Mouse (Mus musculus) T-helper 1 cell (primary cell): Measurements from ENCODE around the gene Tmem221.

Source experiments
- in situ Hi-C: fragments of 300-600 bp; cut with MboI, MseI; formaldehyde crosslinking; loops from one replicate; pipeline ENCODE4 v1.15.1; 2025; ENCODE audit warnings: high pct_unique_total_duplicates

Tmem221 gene

DNA sequence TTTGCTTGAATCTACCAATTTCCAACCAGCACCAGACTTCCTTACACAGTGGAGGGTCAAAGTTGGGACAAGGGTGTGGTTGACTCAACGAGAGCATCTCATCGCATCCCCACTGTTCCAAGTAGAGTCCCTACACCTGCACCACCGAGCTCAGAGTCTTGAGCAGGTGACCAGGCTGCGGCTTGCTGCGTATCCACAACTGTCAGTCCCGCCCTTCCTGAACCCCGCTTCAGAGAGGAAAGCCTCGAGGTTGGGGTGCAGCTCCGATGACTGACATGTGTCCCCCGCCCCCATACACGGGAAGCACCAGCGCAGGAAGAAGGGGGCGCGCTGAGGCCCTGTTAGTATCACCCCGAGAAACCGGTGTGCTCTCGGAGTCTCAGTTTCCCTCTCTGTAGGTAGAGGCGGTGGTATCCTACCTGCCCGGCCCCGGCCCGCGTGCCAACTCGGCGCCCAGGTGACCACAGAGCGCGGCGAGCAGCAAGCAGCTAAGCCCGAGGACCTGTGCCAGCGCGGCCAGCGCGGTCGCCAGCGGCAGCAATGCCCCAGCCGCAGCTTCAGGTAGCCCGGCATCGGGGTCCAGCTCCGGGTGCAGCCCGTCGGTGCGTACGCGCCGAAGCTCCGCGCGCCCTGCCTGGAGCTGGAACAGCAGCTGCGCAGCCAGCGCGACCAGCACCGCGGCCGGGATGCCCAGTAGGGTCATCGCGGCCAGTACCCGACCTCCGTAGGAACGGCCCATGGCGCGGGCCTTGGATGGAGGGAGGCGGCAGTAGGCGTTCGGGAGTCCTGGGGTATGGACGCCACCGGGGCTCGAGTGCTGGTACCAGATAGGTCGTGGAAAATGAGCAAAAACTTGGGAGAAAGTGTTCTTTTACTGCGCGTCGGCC lies at the start of gene Tmem221:
TSS of gene Tmem221 (minus strand) at position 801 of the 887 bp plus-strand sequence.
- in situ Hi-C loops: no loop called here

DNA sequence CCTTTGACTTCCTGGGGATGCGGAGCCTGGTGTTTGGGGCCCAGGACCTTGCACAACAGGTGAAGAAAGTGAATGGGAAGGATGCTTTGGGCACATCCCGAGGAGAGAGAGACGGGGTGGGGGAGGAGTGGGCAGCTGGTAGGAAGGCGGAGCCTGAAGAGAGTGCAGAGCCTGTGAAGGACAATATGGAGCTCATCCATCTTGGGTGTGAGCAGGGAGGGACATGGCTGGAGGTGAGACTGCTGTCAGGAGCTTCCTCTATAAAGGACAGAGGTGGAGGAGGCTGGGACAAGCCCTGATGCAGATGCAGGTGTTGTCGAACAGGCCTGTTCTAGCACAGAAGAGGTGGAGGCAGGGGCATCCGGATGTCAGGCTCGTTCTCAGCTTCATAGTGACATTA lies 45.4 kb upstream of the Tmem221 start:
- in situ Hi-C loops: loop anchor here (5.0 to 25.0 kb wide), 2 partner anchors 42 to 1758 kb away; partner anchors contain the start of gene Large1

DNA sequence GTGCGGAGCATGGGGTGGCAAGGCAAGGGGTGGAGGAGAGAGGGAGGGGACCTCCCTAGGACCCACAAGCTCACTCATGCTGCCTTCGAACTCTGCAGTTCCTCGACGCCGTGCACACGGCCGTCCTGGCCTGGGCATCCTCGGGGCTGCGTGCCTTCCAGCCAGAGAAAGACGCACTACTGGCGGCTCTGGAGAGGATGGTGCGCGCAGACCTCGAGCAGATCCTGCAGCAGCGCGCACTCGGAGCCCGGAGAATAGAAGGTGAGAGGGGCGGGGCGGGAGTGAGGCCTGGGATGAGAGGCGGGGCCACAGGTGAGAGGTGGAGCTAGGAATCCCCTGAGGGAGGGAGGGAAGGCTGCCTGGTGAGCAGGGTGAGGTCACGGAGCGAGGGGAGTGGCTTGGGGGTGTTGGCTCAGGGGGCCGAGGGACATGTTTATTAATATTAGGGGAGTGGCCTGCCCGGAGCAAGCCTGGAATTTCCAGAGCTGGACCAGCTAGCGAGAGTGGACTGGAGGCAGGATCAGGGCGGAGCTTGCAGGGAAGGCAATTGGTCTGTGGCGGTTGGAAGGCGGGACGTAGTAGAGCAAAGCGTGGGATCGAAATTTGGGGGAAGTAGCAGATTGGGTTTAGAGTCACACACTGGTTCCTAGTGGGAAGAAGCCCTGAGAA lies 44.1 kb upstream of the Tmem221 start:
- in situ Hi-C loops: loop anchor here (5.0 to 25.0 kb wide), 2 partner anchors 40 to 1760 kb away; partner anchors contain the start of gene Large1

DNA sequence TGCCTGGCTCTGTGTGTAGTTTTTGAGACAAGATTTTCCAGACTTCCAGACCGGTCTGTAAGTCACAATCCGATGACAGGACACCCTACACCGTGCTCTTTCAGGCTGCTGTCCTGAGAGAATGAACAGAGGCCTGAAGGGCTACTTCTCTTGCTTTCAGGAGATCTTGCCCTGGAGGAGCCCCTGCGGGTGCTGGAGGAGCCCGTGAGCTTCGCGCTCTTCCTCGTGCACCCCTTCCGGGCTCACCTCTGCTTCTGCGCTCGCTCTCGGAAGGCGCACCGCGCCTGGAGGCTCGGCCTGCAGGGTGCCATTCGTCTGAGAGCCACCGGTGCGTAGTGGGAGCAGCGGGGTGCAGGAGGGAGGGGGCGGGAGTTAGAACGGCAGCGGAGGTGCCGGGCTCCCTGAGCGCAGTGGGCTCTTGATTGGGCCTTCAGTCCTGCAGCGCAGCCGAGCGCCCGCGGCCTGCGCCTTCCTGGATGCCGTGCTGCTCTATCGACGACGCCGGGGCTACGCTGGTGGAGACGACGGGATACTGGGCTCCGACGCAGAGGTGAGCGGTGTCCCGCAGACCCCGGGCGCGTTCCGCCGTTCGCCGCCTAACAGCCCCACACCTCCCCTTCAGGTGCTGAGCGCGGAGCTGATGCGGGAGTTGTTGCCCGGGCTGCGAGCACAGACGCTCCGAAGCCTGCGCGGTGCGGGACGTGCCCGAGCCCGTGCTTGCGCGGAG lies 43.4 kb upstream of the Tmem221 start:
- in situ Hi-C loops: loop anchor here (5.0 to 25.0 kb wide), 2 partner anchors 40 to 1760 kb away; partner anchors contain the start of gene Large1

DNA sequence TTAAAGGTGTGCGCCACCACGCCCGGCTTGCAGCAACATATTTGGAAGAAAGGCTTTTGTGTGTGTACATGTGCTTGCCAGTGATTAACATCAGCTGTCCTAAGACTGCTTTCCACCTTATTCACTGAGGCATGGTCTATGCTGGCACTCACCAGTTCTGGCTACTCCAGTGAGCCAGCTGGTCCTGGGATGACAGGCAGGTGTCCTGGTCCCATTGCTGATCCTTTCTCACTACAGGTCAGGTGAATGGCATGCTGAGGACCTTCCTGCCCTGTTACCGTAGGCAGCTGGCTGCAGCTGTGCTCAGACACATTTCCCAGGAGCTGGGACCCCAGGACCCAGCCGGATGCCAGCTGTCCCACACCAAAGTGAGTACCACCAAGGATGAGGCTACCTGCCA lies 40.2 kb upstream of the Tmem221 start:
- in situ Hi-C loops: no loop called here

DNA sequence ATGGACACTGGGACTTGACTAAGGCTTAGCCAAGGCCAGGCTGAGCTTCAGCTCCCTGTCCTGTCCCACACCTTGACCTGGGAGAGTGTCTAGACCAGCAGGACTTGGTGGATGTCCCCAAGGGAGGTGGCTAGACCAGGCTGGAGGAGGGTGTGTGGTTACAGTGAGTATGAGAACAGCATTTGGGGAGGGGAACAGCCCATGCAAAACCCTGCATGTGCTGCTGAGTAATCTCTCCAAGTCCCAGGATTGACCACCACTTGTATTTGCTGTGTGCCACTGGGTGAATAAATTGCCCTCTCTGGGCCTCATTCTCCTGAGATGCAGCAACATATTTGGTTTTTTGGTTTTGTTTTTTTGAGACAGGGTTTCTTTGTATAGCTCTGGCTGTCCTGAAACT lies 39.7 kb upstream of the Tmem221 start:
- in situ Hi-C loops: no loop called here

DNA sequence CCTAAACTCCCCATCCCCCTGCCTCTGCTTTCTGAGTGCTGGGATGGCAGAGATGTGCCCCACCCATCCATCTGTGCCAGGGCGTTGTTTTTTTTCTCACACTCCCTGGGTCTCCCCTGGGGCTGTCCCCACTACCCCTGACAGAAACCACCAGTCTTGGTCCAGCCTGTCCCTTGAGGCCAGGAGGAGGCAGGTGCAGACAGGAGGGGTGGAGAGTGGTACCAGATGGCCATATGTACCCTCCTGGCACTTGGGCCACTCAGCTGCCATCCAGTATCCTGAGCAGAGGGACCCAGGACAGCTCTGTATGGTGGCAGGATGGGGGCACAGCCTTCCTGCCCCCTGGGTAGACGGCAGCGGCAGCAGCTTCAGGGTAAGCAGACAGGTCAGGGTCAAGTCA lies 38.8 kb upstream of the Tmem221 start, which contains the start of gene Fam129c:
TSS of gene Fam129c (plus strand) at position 198 of the 400 bp plus-strand sequence.
- in situ Hi-C loops: no loop called here

DNA sequence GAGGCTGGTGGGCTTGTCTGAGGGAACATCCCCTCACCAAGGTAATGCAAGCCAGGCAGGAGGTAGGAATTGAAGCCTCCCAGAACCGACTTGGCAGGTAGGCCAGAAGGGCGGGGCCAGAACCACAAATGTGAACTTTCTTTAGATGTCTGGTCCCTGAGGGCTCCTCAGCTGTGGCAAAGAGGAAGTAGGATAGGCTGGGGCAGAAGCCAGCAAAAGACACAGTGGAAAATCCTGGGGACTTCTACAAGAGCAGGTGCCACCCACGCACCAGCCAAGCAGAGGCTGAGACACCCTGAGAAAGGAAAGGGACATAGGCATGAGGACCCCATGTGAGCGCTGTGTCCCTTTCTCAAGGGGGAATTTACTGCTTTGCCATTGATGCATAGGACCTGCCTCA lies 38.1 kb upstream of the Tmem221 start:
- in situ Hi-C loops: no loop called here

DNA sequence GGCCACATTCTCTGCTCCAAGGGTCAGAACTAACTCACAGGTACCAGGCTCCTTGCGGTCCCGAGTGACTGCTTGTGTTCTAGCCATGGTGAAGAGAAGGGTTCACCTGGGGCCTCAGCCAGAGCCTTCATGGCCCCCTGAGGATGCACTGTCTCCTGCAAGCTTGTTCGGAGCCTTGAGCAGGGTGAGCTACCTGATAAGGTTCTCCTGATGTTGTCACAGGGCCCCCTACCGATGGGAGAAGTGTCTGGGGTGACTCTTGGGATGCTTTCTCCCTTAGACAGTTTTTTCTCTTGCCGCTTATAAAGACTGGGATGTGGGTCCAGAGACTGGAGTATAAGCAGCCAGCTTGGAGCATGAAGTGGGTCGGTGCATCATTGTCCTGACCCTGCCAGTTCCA lies 37.7 kb upstream of the Tmem221 start:
- in situ Hi-C loops: no loop called here

DNA sequence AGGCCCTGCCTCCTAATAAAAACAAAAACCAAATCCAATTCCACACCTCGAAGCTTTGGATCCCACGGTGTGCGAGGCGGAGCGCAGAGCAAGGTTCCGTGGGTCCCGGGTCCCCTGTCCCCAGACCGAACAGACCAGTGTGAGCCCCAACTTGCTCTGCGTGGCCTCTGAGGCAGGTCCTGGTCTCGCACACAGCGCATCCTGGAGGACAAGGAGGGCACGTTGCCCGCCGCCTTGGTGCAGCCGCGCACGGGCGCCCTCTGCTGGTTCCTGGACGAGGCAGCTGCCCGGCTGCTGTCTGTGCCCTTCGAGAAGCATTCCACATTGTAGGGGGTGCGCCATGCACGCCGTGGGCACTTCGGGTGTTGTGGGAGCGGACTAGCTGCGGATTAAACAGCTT lies 37.2 kb upstream of the Tmem221 start:
- in situ Hi-C loops: no loop called here

DNA sequence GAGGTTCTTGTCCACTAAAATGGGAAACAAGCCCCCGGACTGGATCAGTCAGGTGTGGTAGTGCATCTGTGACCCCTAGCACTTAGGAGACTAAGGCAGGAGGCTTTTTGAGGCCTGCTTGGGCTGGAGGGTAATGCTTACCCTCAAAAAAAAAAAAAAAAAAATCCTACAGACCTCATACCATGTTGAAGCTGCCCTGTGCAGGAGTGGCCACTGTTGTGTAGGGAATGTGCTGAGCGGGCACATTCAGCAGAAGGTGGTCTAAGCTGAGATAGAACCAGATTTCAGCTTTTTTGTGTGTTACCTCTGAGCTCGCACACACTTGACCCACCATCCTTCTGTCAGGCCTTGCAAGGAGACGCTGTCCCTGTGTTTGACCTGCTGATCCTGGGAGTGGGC lies 35.7 kb upstream of the Tmem221 start:
- in situ Hi-C loops: no loop called here

DNA sequence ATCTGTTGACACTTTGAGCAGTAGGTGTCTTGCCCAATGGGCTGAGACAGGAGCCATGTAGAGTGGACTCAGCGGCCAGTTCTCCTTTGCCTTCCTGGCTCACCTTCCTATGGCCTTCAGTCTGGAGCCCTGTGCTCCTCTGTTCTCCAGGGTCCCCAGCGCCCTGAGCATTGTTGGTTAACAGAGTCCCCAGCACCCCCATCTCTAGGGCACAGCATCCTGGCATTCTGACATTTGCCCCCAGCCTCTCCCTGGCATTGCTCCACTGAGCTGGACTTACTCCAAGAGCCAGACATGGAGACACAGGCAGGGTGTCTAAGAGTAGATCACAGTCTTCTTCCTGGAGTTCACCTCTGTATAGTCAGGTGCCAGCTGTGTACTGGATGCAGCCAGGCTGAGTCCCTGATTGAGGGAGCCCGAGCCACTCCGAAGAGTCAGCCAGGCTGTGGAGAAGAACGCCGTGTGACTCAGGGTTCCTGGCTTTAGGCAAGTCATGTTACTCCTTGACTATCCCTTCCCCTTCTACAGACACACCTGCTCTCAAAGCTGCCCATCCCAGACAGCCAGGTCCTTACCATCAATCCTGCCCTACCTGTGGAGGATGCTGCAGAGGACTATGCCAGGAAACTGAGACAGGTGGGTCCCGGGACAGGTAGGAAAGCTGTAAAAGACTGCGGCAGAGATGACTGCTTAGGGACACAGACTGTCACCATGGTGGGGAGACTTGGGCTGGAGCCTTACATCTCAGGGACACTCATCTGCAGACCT lies 35.1 kb upstream of the Tmem221 start:
- in situ Hi-C loops: no loop called here

DNA sequence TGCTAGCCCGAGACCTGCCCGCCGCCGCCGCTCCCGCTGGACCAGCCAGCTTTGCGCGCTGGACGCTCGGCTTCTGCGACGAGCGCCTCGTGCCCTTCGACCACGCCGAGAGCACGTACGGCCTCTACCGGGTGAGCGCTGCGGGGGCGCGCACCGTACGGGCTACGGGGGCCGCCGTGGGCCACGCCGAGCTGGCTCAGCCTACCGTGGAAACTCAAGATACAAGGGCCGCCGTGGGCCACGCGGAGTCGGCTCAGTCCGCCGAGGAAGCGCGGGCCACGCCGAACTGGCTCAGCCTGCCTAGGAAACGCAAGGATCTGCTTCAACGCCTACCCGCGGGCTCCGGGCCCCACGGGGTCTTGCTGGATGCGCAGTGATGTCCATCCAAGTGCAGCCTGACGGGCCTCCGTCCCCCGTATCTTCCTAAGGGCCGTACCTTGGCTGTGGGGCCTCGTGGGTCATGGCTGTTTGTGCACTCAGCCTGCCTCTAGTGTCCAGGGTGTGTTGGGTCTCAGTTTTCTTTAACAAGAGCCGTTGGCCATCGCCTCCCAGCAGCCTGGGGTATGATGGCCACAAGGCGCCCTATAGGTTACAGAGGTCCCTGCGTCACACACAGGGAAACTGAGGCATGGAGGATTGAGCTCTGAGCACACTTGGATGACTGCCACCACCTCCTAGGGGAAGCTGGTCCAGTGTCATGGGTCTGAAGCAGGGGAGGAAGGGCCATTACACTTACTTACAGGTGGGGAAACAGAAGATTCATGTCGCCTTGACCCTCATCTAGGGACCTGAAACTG lies 33.9 kb upstream of the Tmem221 start:
- in situ Hi-C loops: no loop called here

DNA sequence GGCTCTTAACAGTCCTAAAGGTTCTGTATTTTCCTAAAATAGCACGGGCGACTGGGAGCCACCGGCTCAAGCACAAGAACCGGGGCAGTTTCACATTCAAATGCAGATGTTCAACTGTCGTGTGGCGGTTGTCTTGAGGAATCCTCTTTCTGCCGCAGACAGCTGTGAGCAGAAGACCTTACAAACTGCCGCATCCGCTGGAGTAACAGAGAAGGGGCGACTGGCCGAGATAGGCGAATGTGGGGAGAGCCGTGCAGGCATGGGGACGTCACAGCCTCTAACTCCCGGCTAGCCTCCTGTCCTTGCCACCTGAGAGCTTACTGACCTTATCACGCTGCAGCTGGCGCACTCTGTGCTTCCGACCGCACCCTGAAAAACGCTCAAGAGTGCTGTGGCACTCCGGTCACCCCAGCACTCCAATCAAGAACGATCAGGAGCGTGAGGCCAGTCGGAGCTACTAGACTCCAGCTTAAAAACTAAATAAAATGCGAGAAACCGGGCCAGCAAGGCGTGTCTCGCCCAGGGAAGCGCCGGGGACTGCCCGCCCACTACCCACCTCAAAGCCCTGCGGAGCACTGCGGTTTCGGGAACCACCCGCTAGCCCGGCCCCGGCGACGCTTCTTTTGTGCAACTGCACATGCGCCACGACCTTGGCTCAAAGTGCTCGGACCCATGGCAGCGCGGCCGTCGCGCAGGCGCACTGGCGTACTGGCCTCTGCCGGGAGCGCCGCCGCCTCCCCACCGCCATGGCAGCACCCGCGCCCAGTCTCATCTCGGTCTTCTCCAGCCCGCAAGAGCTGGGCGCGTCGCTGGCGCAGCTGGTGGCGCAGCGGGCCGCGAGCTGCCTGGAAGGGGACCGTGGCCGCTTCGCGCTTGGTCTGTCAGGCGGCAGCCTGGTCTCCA lies 33.1 kb upstream of the Tmem221 start, which contains the start of gene Pgls:
TSS of gene Pgls (plus strand) at position 706 of the 903 bp plus-strand sequence.
- in situ Hi-C loops: no loop called here

DNA sequence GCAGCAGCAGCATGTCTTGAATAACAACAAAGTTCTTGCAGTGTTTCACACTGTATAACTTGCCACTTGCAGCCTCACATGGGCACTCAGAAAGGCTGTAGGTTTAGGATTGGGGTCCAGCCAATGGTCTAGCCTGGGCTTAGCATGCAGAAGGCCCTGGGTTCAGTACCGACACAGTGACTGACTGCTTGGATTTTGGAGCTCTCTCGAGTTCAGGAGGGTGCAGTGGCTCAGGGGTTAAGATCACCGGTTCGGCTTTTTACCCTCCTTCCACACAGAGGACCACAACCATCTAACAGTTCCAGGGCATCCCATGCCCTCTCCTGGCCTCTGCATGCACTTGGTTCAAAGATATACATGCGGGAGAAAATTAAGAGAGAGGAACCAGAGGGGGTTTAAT lies 32.3 kb upstream of the Tmem221 start:
- in situ Hi-C loops: no loop called here

DNA sequence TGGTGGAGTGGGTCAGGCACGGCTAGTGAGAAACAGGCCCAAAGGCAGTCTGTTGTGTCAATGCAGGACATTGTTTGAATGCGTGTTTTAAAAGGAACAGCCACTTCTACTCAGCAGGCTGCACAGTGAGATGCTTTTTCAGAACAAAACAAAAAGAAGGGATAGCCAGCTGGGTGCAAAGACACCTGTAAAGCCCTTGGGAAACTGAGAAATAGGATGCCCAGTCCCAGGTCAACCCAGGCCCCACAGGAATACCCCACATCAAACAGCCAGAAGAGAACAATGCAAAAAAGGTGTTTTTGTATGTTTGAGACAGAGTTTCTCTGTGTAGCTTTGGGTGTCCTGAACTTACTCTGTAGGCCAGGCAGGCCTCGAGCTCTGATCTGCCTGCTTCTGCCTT lies 30.1 kb upstream of the Tmem221 start:
- in situ Hi-C loops: no loop called here

DNA sequence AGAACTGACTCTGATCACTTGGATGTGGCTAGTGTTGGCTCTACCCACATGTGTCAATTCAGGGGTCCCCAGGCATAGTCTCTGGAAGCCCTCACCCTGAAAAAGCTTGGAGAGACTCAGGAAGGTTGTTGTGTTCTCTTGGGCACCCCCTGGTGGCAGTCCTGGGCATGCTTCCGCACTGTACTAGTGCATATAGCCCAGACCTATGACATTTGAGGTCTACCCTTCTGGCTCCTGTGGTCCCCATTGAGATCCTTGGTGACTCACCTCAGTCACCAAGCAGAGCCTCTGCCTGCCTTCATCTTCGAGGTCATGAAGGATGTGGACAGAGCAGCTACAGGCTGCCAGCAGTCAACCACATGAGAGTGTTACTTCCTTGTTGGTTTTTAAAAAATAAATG lies 28.2 kb upstream of the Tmem221 start:
- in situ Hi-C loops: no loop called here

DNA sequence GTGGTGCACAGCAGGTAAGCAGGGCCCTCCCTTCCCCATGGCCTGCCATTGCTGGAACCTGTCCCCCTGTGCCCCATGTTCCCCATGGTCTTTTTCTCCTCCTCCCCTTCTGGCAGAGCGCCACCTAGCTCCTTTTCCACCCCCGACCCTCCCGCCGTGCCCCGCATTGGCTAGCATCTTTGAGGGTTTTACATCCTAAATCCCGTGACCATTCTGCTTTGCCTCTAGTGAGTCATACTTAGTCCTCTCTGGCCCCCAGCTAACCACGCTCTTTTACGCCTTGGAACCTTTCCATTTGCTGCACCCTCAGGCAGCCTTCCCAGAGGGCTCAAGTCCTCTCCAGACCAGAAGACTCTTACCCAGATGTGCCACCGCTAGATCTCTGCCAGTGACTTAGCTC lies 21.5 kb upstream of the Tmem221 start:
- in situ Hi-C loops: no loop called here

DNA sequence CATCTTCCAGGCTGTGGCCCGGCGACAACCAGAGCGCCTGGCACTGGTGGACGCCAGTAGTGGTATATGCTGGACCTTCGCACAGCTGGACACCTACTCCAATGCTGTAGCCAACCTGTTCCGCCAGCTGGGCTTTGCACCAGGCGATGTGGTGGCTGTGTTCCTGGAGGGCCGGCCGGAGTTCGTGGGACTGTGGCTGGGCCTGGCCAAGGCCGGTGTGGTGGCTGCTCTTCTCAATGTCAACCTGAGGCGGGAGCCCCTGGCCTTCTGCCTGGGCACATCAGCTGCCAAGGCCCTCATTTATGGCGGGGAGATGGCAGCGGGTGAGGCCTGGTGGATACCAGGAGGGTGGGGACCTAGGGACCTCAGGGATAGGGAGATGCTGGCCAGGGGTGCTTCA lies 20.8 kb upstream of the Tmem221 start:
- in situ Hi-C loops: no loop called here
